Mouse (Mus musculus) kidney, adult 8-10 months (tissue): ENCODE data around the gene Gpr132.

Experiments
- DNase-seq, 2 experiments: peaks; one replicate each; pipeline ENCODE4 v3.0.0; 2022

The Gpr132 gene

GRCm38 (mm10) chr12:112876332-112877072 is 8.5 kb upstream of the Gpr132 start:
- peak; percentile 70 to 80 for DNase-seq

GRCm38 (mm10) chr12:112875225-112876013 is 7.4 kb upstream of the Gpr132 start:
- DNase-seq, result peak; percentile 78 to 90

- DNase-seq, result no peak
These were observed 6.2 kb upstream of the Gpr132 start for GRCm38 (mm10) chr12:112874199-112874598.

GRCm38 (mm10) chr12:112873452-112874190 is 5.6 kb upstream of the Gpr132 start:
- peak in 1 of 2 experiments; percentile 66 for DNase-seq

- DNase-seq, result no peak
These were observed 5.0 kb upstream of the Gpr132 start for GRCm38 (mm10) chr12:112872991-112873390.

- DNase-seq, result no peak
These were observed 3.2 kb upstream of the Gpr132 start for GRCm38 (mm10) chr12:112871272-112871671.

GRCm38 (mm10) chr12:112870775-112871174 is 2.7 kb upstream of the Gpr132 start:
- DNase-seq, result no peak

GRCm38 (mm10) chr12:112869783-112870204 is 1.8 kb upstream of the Gpr132 start:
- DNase-seq, result no peak

- DNase-seq, result no peak
These were observed 838 bp downstream of the Gpr132 start for GRCm38 (mm10) chr12:112867106-112867674.

GRCm38 (mm10) chr12:112866467-112867080 is 1.5 kb downstream of the Gpr132 start:
- no peak for DNase-seq

- DNase-seq, result no peak
These were observed 3.2 kb downstream of the Gpr132 start for GRCm38 (mm10) chr12:112864804-112865203.

GRCm38 (mm10) chr12:112861911-112862321 is 6.1 kb downstream of the Gpr132 start:
- no peak for DNase-seq

- DNase-seq, result no peak
These were observed 7.3 kb downstream of the Gpr132 start for GRCm38 (mm10) chr12:112860765-112861164.

GRCm38 (mm10) chr12:112859930-112860329 is 8.1 kb downstream of the Gpr132 start:
- no peak for DNase-seq

- no peak for DNase-seq
These were observed 9.3 kb downstream of the Gpr132 start for GRCm38 (mm10) chr12:112858581-112859336.

GRCm38 (mm10) chr12:112857021-112857925 is 10.8 kb downstream of the Gpr132 start:
- no peak for DNase-seq

- DNase-seq, result no peak
These were observed 11.7 kb downstream of the Gpr132 start for GRCm38 (mm10) chr12:112856338-112856737.

GRCm38 (mm10) chr12:112854610-112855333 is 13.3 kb downstream of the Gpr132 start:
- DNase-seq, result no peak

GRCm38 (mm10) chr12:112853050-112853729 is 14.8 kb downstream of the Gpr132 start:
- DNase-seq, result no peak
